ENCODE assay signal across 8 mouse cellular contexts in the genomic region with DNA sequence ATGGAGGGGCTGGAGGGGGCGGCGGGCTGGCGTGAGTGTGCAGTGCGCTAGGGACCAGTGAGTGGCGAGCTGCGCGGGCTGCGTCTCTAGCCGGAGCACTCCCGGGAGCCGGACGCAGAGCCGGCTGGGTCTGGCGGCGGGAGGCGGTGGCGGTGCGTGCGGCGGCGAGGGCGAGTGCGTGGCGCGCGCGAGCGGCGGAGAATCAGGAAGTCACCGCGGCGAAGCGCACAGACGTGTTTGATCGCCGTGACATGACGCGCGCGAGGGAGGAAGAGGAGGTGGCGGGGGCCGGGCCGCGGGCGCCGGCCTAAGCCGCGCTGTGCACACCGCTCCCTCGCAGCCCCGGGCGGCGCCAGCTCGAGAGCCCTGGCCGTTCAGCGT. TPM values are rescaled to one million over a fixed set of nuclear protein-coding genes. Genes with fewer than 3 reads are reported as not detected.
A peak's percentile ranks its signal among the peaks of the same experiment; 100 is the strongest.
DNase-seq lines count a peak whose midpoint lies in the region; ATAC-seq and TF ChIP-seq lines count a peak whose summit lies in the region.

No protein-coding gene starts in this region.

- no peaks in the 10 kb centered on the region for H3K9me3 ChIP-seq in MEL (replicated peaks; ENCODE audit: insufficient read depth, low read length)
- H3K9me3 ChIP-seq in embryonic facial prominence, embryonic 14.5 days (ENCODE audit: control insufficient read depth, low read length) = no peaks in the 10 kb centered on the region
- H3K9me3 ChIP-seq in heart, embryonic 16.5 days (replicated peaks; ENCODE audit: control insufficient read depth, low read length) = no peaks in the 10 kb centered on the region

- peak overlapping the region; percentile 81 to 90 for H3K4me3 ChIP-seq in MEL (ENCODE audit: control insufficient read depth in 1 of 2, insufficient read depth in 1 of 2, low read depth in 2 of 2, low read length in 2 of 2)
- H3K4me3 ChIP-seq in embryonic facial prominence, embryonic 14.5 days (ENCODE audit: low read depth, low read length) = peak overlapping the region; percentile 82
- H3K4me3 ChIP-seq in heart, embryonic 16.5 days (ENCODE audit: low read length) = peak overlapping the region; percentile 82

- peak overlapping the region; percentile 81 for H3K9ac ChIP-seq in MEL (ENCODE audit: control insufficient read depth, low read depth, low read length, poor library complexity, severe bottlenecking)
- H3K9ac ChIP-seq in embryonic facial prominence, embryonic 14.5 days (ENCODE audit: low read depth, low read length) = peak overlapping the region; percentile 87
- H3K9ac ChIP-seq in heart, embryonic 16.5 days (ENCODE audit: low read length) = peak overlapping the region; percentile 84

- H3K27me3 ChIP-seq in MEL (ENCODE audit: control insufficient read depth in 1 of 2, insufficient read depth in 2 of 2, low read length in 2 of 2) = no peaks in the 10 kb centered on the region
- H3K27me3 ChIP-seq in embryonic facial prominence, embryonic 14.5 days (replicated peaks; ENCODE audit: control insufficient read depth, insufficient read depth, low read length) = no peaks in the 10 kb centered on the region
- H3K27me3 ChIP-seq in heart, embryonic 16.5 days (ENCODE audit: control insufficient read depth, insufficient read depth, low read length) = no peaks in the 10 kb centered on the region

- WGBS in embryonic facial prominence, embryonic 14.5 days = 0% methylated on average over 8 of the region's 56 CpGs
- WGBS in heart, embryonic 16.5 days = under 1% methylated on average over 51 of the region's 56 CpGs

- DNase-seq in CD4-positive, CD25-positive, alpha-beta regulatory T cell, adult 2 months (ENCODE audit: low read depth, low spot score) = peak; percentile 88
- DNase-seq in MEL (ENCODE audit: low read depth, low spot score) = peak; percentile 81
- DNase-seq in embryonic facial prominence, embryonic 14.5 days (ENCODE audit: low spot score) = peak; percentile 75
- DNase-seq in left cerebral cortex, postnatal 4 days = peak; percentile 70
- peak; percentile 65 for DNase-seq in right cerebral cortex, postnatal 4 days
- no peak for DNase-seq in adrenal gland, postnatal 10 days

- no peak for TF ChIP-seq CTCF in MEL (IDR thresholded peaks at IDR 0.05 in 2 of 3, conservative IDR thresholded peaks at IDR 0.05 in 1 of 3; ENCODE audit: control insufficient read depth in 1 of 3, insufficient read depth in 1 of 3, low read depth in 2 of 3, low read length in 3 of 3, poor library complexity in 1 of 3, severe bottlenecking in 1 of 3)

- TF ChIP-seq EP300 in MEL (IDR thresholded peaks at IDR 0.05; ENCODE audit: low read depth in 1 of 2, low read length in 2 of 2) = no peak

- peaks cover 18 to 19% of the 10 kb centered on the region in 2 experiments for H3K4me1 ChIP-seq in MEL (ENCODE audit: control insufficient read depth in 1 of 2, insufficient read depth in 2 of 2, low read length in 2 of 2)
- H3K4me1 ChIP-seq in embryonic facial prominence, embryonic 14.5 days (ENCODE audit: control insufficient read depth, insufficient read depth, low read length) = peaks cover 4% of the 10 kb centered on the region
- peaks cover 13% of the 10 kb centered on the region for H3K4me1 ChIP-seq in heart, embryonic 16.5 days (ENCODE audit: control insufficient read depth, insufficient read depth, low read length)

- peak overlapping the region; percentile 55 for H3K27ac ChIP-seq in MEL (ENCODE audit: control insufficient read depth, low read depth, low read length)
- H3K27ac ChIP-seq in embryonic facial prominence, embryonic 14.5 days (replicated peaks; ENCODE audit: low read depth, low read length) = peak overlapping the region; percentile 97
- H3K27ac ChIP-seq in heart, embryonic 16.5 days (ENCODE audit: low read length) = peak overlapping the region; percentile 68

- intact Hi-C loops in left cerebral cortex, postnatal 4 days (cut with DNase I) = loop anchor here (10.0 kb wide), 2 partner anchors 222 to 412 kb away; no protein-coding TSS in a partner anchor

- no peak for TF ChIP-seq RAD21 in MEL (IDR thresholded peaks at IDR 0.05; ENCODE audit: low read depth, low read length)

- ATAC-seq in embryonic facial prominence, embryonic 14.5 days (ENCODE audit: low read depth) = no peak
- ATAC-seq in heart, embryonic 16.5 days (replicated peaks; ENCODE audit: extremely low read depth, insufficient read depth, low FRiP score) = peak; percentile 14; the same call in 1 of the 2 replicates
- ATAC-seq in megakaryocyte progenitor cell, adult 5-6 weeks (replicated peaks; ENCODE audit: poor library complexity) = peak; percentile 32

- H3K79me2 ChIP-seq in MEL (ENCODE audit: control insufficient read depth, insufficient read depth, low read length, poor library complexity) = peaks cover 18% of the 10 kb centered on the region

- H3K4me2 ChIP-seq in embryonic facial prominence, embryonic 14.5 days (ENCODE audit: low read depth, low read length) = peak overlapping the region; percentile 89
- H3K4me2 ChIP-seq in heart, embryonic 16.5 days (ENCODE audit: low read depth, low read length) = peak overlapping the region; percentile 94

- peak; percentile 49 to 56; a peak in 2 of 4 replicates for TF ChIP-seq POLR2A in MEL (IDR thresholded peaks at IDR 0.05; ENCODE audit: control insufficient read depth in 1 of 2, insufficient read depth in 1 of 2, low read depth in 1 of 2, low read length in 2 of 2, poor library complexity in 1 of 2)

- H3K36me3 ChIP-seq in MEL (ENCODE audit: control insufficient read depth in 1 of 2, insufficient read depth in 2 of 2, low read length in 2 of 2) = peaks cover 0 to 27% of the 10 kb centered on the region in 2 experiments; a peak in 2 of 4 replicates
- H3K36me3 ChIP-seq in embryonic facial prominence, embryonic 14.5 days (ENCODE audit: control insufficient read depth, insufficient read depth, low read length) = no peaks in the 10 kb centered on the region
- H3K36me3 ChIP-seq in heart, embryonic 16.5 days (ENCODE audit: control insufficient read depth, insufficient read depth) = no peaks in the 10 kb centered on the region

TF ChIP-seq in MEL, 35 proteins besides CTCF, POLR2A, EP300 and RAD21:
- no peak for TF ChIP-seq MAZ (IDR thresholded peaks at IDR 0.05; ENCODE audit: low read depth, low read length)
- peak; percentile 34; the same call in 1 of the 2 replicates for TF ChIP-seq MAX (IDR thresholded peaks at IDR 0.05; ENCODE audit: low read length)
- peak; percentile 45; the same call in 1 of the 2 replicates for TF ChIP-seq SIN3A (IDR thresholded peaks at IDR 0.05; ENCODE audit: low read length)
- no peak for TF ChIP-seq RCOR1 (IDR thresholded peaks at IDR 0.05; ENCODE audit: low read depth, low read length)
- 0 out of 2 replicates have a peak, but pooled peaks have one; percentile 0 for TF ChIP-seq ZMIZ1 (IDR thresholded peaks at IDR 0.05; ENCODE audit: low read depth, low read length)
- no peak for TF ChIP-seq HCFC1 (IDR thresholded peaks at IDR 0.05; ENCODE audit: low read depth, low read length)
- TF ChIP-seq MXI1 (IDR thresholded peaks at IDR 0.05; ENCODE audit: low read depth, low read length) = peak; percentile 9
- no peak for TF ChIP-seq SMC3 (IDR thresholded peaks at IDR 0.05; ENCODE audit: low read depth, low read length)
- 0 out of 2 replicates have a peak, but pooled peaks have one; percentile 37 for TF ChIP-seq TBP (IDR thresholded peaks at IDR 0.05; ENCODE audit: low read depth, low read length)
- TF ChIP-seq ELF1 (IDR thresholded peaks at IDR 0.05; ENCODE audit: low read depth, low read length) = 0 out of 2 replicates have a peak, but pooled peaks have one; percentile 39
- TF ChIP-seq NELFE (IDR thresholded peaks at IDR 0.05; ENCODE audit: low read depth, low read length) = no peak; the same call in 1 of the 2 replicates

RNA-seq across cellular contexts. Expression of gene Smarca2, which starts 2.3 kb away (rescaled TPM):
- total RNA-seq in MEL (2012; rRNA removed) = 6.6 and 7.1 TPM in 2 replicates
- polyA plus RNA-seq in MEL (2012; ENCODE audit: insufficient read depth in 1 of 2, insufficient read length in 2 of 2, low read depth in 1 of 2, low replicate concordance in 2 of 2, missing spikeins in 1 of 2) = 10 to 100 TPM in 1 of 2 experiments, not detected in 1; 23.2 TPM
- polyA plus RNA-seq in embryonic facial prominence, embryonic 14.5 days (2014; fragmentation: Nextera tagmentation; extraction: Ambion mirVana) = 63.5 and 66.6 TPM in 2 replicates
- 29.6 and 31.9 TPM in 2 replicates for polyA plus RNA-seq in heart, embryonic 16.5 days (2015; fragmentation: Nextera tagmentation; extraction: Ambion mirVana)
- total RNA-seq in left cerebral cortex, postnatal 4 days (2021) = 100 to 1,000 TPM; 222 to 231 TPM
- 68.9 and 76.5 TPM in 2 replicates for total RNA-seq in megakaryocyte progenitor cell, adult 5-6 weeks (2015)
- 50.3 and 60.7 TPM in 2 replicates for total RNA-seq in megakaryocyte progenitor cell, adult 5-6 weeks (2017)
- 10 to 100 TPM; 66.7 to 78.1 TPM for total RNA-seq in adrenal gland, postnatal 10 days (2021)
